Mouse (Mus musculus) layer of hippocampus, adult 9-10 months (tissue): ENCODE measurements around the gene Fat1.

Source experiments
- DNase-seq: peaks from one replicate; pipeline ENCODE4 v3.0.0; 2022; ENCODE audit warnings: low spot score

Fat1 gene

GRCm38 (mm10) chr8:45068759-45069386 is 133.6 kb downstream of the Fat1 start, which contains the start of gene Mtnr1a:
Mtnr1a (plus strand) TSS chr8:45069137.
- DNase-seq = peak; percentile 68

DNA sequence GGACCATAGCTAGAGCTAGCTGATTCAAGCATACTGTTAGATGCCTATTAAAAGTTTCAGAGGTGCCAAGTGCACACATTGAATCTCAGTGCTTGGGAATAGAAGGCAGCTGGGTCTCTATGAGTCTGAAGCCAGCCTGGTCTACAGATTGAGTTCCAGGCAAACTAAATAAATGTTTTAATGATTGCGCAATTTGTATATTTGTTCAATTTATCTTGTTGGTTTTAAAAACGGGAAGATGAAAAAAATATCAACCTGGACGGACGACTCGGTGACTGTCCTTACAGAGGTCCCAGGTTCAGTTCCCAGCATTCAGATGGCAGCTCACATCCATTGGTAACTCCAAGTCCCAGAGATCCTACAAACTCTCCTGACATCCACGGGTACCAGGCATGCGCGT is 135.7 kb downstream of the Fat1 start:
- no peak for DNase-seq

GRCm38 (mm10) chr8:45080850-45081249 is 145.6 kb downstream of the Fat1 start:
- DNase-seq = no peak

DNA sequence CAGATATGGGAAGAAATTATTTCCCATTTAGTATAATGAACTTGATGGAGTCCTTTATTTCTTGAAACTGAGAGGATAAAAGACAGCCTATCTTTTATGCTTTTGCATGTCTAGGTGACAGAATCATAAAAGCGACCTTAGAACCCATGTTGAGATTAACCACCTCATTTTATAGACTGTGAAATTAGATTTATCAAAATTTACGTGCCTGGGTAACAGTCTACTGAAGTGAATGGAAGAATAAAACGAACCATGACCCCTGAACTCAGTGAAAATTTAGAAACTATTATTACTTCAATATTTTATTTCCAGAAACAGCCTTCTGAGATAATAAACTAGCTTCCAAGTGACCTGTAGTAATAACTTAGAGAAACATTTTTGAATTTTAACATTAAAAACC is 158.4 kb downstream of the Fat1 start:
- no peak for DNase-seq
